ENCODE assay signal across 8 mouse cellular contexts in the genomic region with DNA sequence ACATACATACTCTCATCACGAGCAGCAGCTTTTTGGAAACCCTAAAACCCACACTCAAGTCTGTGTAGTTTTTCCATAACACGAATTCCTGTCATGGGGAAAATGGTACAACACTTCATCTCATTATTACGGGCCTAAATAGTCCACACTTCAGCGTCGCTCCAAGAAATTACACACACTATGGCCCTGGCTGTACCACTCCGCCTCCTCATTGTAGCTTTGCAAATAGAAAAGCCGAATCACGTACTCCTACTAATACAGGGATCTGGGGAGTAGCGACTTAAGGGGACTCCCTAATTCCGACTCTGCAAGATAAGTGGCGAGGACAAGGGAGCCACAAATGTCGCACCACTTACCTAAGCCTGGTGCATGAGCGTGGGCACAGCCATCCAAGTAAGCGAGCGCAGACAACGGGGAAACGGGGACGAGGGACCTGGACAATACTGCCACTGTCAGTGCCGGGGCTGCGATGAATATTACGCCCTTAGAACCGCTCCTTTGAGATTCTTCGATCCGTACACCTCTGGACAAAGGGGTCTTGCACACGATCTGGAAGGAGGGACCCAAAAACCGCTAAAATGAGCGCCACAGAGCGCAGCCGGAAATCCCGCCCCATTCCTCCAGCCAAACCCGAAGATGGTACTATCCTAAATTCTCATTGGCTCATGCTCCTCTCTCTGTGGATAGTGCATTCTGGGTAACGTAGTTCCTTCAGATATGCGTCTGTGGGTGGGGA. TPM values are rescaled to one million over a fixed set of nuclear protein-coding genes. Genes with fewer than 3 reads are reported as not detected.
DNase-seq lines count a peak whose midpoint lies in the region; ATAC-seq lines count a peak whose summit lies in the region.

A gene (minus strand): TSS at position 609 of the 736 bp plus-strand sequence.

- H3K4me3 ChIP-seq in embryonic facial prominence, embryonic 14.5 days (ENCODE audit: low read depth, low read length) = peak within 1 kb of the TSS; percentile 67

- H3K9me3 ChIP-seq in embryonic facial prominence, embryonic 14.5 days (ENCODE audit: control insufficient read depth, low read length) = no peaks in the 10 kb centered on the region

- 0 out of 2 replicates have a peak within 1 kb of the TSS, but pooled peaks have one; percentile 64 for H3K27ac ChIP-seq in embryonic facial prominence, embryonic 14.5 days (replicated peaks; ENCODE audit: low read depth, low read length)

- peak; percentile 99 for ATAC-seq in embryonic facial prominence, embryonic 14.5 days (ENCODE audit: low read depth)

- H3K36me3 ChIP-seq in embryonic facial prominence, embryonic 14.5 days (ENCODE audit: control insufficient read depth, insufficient read depth, low read length) = peaks cover 27% of the 10 kb centered on the region

- intact Hi-C loops in left cerebral cortex, postnatal 36 days (cut with DNase I) = no loop called here

- H3K4me1 ChIP-seq in embryonic facial prominence, embryonic 14.5 days (ENCODE audit: control insufficient read depth, insufficient read depth, low read length) = peaks cover 10% of the 10 kb centered on the region; the same call in 1 of the 2 replicates

- 1% methylated on average over 32 of the region's 33 CpGs for WGBS in embryonic facial prominence, embryonic 14.5 days

- peak within 1 kb of the TSS; percentile 82 for H3K9ac ChIP-seq in embryonic facial prominence, embryonic 14.5 days (ENCODE audit: low read depth, low read length)

- H3K27me3 ChIP-seq in embryonic facial prominence, embryonic 14.5 days (replicated peaks; ENCODE audit: control insufficient read depth, insufficient read depth, low read length) = no peaks in the 10 kb centered on the region

- peak within 1 kb of the TSS; percentile 78 for H3K4me2 ChIP-seq in embryonic facial prominence, embryonic 14.5 days (ENCODE audit: low read depth, low read length)

- DNase-seq in urinary bladder, adult 18-20 months (ENCODE audit: low spot score in 2 of 2) = peak; percentile 2 to 57
- DNase-seq in urinary bladder, postnatal 10 days (ENCODE audit: low spot score) = no peak
- peak; percentile 96 for DNase-seq in embryonic facial prominence, embryonic 14.5 days (ENCODE audit: low spot score)
- peak; percentile 68 to 77 for DNase-seq in heart, adult 18-20 months
- peak; percentile 35 for DNase-seq in kidney, adult 11 months
- DNase-seq in left cerebral cortex, postnatal 36 days (ENCODE audit: low spot score in 2 of 2) = peak; percentile 81 to 83
- DNase-seq in mesoderm, embryonic 11.5 days (ENCODE audit: low read depth, low spot score) = peak; percentile 88
- peak; percentile 68 to 73 for DNase-seq in right cerebral cortex, postnatal 36 days (ENCODE audit: low spot score in 2 of 2)

RNA-seq across cellular contexts. Expression of the gene that starts here (rescaled TPM):
- 11.3 and 16.1 TPM in 2 replicates for polyA plus RNA-seq in embryonic facial prominence, embryonic 14.5 days (2014; fragmentation: Nextera tagmentation; extraction: Ambion mirVana)
- 1 to 10 TPM; 1.5 to 1.8 TPM for total RNA-seq in heart, adult 18-20 months (2021)
- 10 to 100 TPM; 15.5 to 15.9 TPM for total RNA-seq in left cerebral cortex, postnatal 36 days (2021)

Comparison
In these comparisons a context has a peak if more than half of its experiments do, and no peak if none do; other contexts are left out.
1. RNA of the gene that starts here (total RNA-seq): 15.5 to 15.9 TPM in left cerebral cortex, postnatal 36 days; 1.5 to 1.8 TPM in heart, adult 18-20 months; every median in the first group is over 4 times any median in the second.